Mouse (Mus musculus) urinary bladder, adult 18-20 months (tissue): ENCODE measurements around the gene Glud1.
"Not testable (repeated sequence)": the region's sequence is repeated elsewhere in the genome, so short reads cannot be mapped to it uniquely, and the experiment has no call there.

ENCODE experiments used
- DNase-seq, 2 experiments: peaks; one replicate each; pipeline ENCODE4 v3.0.0; 2022; ENCODE audit warnings: low spot score in 2 of 2, mixed read lengths in 2 of 2

Gene Glud1

GRCm38 (mm10) chr14:34352523-34352922, 42.0 kb downstream of the Glud1 start:
- no peak for DNase-seq

- no peak for DNase-seq
Observed at GRCm38 (mm10) chr14:34353326-34353725, 42.8 kb downstream of the Glud1 start.

GRCm38 (mm10) chr14:34354456-34354855, 43.9 kb downstream of the Glud1 start:
- DNase-seq: no peak

GRCm38 (mm10) chr14:34355301-34355700, 44.8 kb downstream of the Glud1 start, which contains the start of gene Fam25c:
Gene Fam25c, minus strand, starts transcription at chr14:34355433.
- no peak for DNase-seq

GRCm38 (mm10) chr14:34357671-34358455, 47.3 kb downstream of the Glud1 start:
- DNase-seq: peak in 1 of 2 experiments; percentile 27

GRCm38 (mm10) chr14:34359676-34360244, 49.2 kb downstream of the Glud1 start:
- DNase-seq: no peak

GRCm38 (mm10) chr14:34360251-34360650, 49.7 kb downstream of the Glud1 start:
- no peak for DNase-seq

- no peak for DNase-seq
Observed at GRCm38 (mm10) chr14:34362135-34362534, 51.6 kb downstream of the Glud1 start.

GRCm38 (mm10) chr14:34362726-34363445, 52.4 kb downstream of the Glud1 start:
- peak; percentile 64 to 76 for DNase-seq

- DNase-seq: peak; percentile 91 to 93
Observed at GRCm38 (mm10) chr14:34363490-34364253, 53.1 kb downstream of the Glud1 start.

- DNase-seq: not testable (repeated sequence)
Observed at GRCm38 (mm10) chr14:34364254-34365146, 54.0 kb downstream of the Glud1 start.

- no peak for DNase-seq
Observed at GRCm38 (mm10) chr14:34365147-34365507, 54.6 kb downstream of the Glud1 start.

- DNase-seq: no peak
Observed at GRCm38 (mm10) chr14:34370203-34370602, 59.7 kb downstream of the Glud1 start.

- DNase-seq: no peak
Observed at GRCm38 (mm10) chr14:34370921-34371320, 60.4 kb downstream of the Glud1 start.

- no peak for DNase-seq
Observed at GRCm38 (mm10) chr14:34371763-34372162, 61.2 kb downstream of the Glud1 start.

GRCm38 (mm10) chr14:34372646-34373045, 62.1 kb downstream of the Glud1 start:
- no peak for DNase-seq

GRCm38 (mm10) chr14:34373581-34373980, 63.1 kb downstream of the Glud1 start:
- no peak for DNase-seq

GRCm38 (mm10) chr14:34374577-34374976, 64.0 kb downstream of the Glud1 start, which contains the start of gene Sncg:
Gene Sncg, minus strand, starts transcription at chr14:34374789.
- no peak for DNase-seq

GRCm38 (mm10) chr14:34375415-34375904, 64.9 kb downstream of the Glud1 start, which contains the start of gene Mmrn2:
Gene Mmrn2, plus strand, starts transcription at chr14:34375465.
- no peak for DNase-seq

- DNase-seq: no peak
Observed at GRCm38 (mm10) chr14:34375941-34376340, 65.4 kb downstream of the Glud1 start.
